Mouse (Mus musculus): Measurements from ENCODE around the gene Mast2.

- TF ChIP-seq CTCF (IDR thresholded peaks at IDR 0.05; ENCODE audit: control insufficient read depth, insufficient read depth, insufficient read length) (no peak), FOSL1 (IDR thresholded peaks at IDR 0.05; ENCODE audit: insufficient read depth, low read length, poor library complexity, severe bottlenecking) (no peak), MAX (IDR thresholded peaks at IDR 0.05) (no peak), USF1 (IDR thresholded peaks at IDR 0.05; ENCODE audit: low read depth) (no peak)
Measured at GRCm38 (mm10) chr4:116405276-116405954, 58.6 kb downstream of the Mast2 start.

Measured in C2C12 (cell line).